Mouse (Mus musculus) cerebellum, adult 2 months (tissue): ENCODE measurements at regions not wholly inside any gene's neighbourhood (a gene's known extent, or its start where the extent isn't known, plus 50 kb on each side); places are given as distances from the start of the nearest gene placed in this dataset.

Experiments
- CTCF ChIP-seq: fragments of 200-500 bp; IDR thresholded peaks from 2 replicates; pipeline ENCODE4 v1.5.1; 2011; ENCODE audit warnings: low read depth, mild to moderate bottlenecking, control low read depth, low read length, moderate library complexity, borderline replicate concordance; ENCODE audit not compliant: insufficient read depth
- POLR2A ChIP-seq: fragments of 200-500 bp; IDR thresholded peaks from 2 replicates; pipeline ENCODE4 v1.6.1; 2011; ENCODE audit warnings: low read length, control low read depth, borderline replicate concordance; ENCODE audit not compliant: insufficient read depth

- TF ChIP-seq CTCF (no peak), POLR2A (no peak)
Observed at GRCm38 (mm10) chr3:156208420-156208819, 353.2 kb upstream of the Negr1 start.
